Mouse (Mus musculus) adrenal gland, adult 18-20 months (tissue): ENCODE data around the gene Smurf1. TPM values are rescaled to one million over a fixed set of nuclear protein-coding genes. Genes with fewer than 3 reads are reported as not detected.

Experiments
- DNase-seq, 2 experiments: peaks; one replicate each; pipeline ENCODE4 v3.0.0; 2021 to 2022; ENCODE audit warnings: low spot score in 2 of 2
- long read RNA-seq, 2 experiments: library from polyadenylated mRNA; stranded (forward); transcript quantifications; one replicate each; pipeline ENCODE4 v2.0.0; 2021
- total RNA-seq, 2 experiments: library from RNA; stranded (reverse); gene quantifications; 1 replicate in 1 of 2; 2 replicates in 1 of 2; pipeline ENCODE4 v1.2.3; 2021

Gene Smurf1
- total RNA-seq: 10 to 100 TPM; 18.3 to 18.4 TPM
- long read RNA-seq, experiment 1, full-length matches to known transcripts: 14 of 23 reads
- long read RNA-seq, experiment 1, partial matches to known transcripts: 3 of 23 reads
- long read RNA-seq, experiment 1, other reads (novel, unspliced or antisense): 6 of 23 reads
- long read RNA-seq, experiment 2, full-length matches to known transcripts: 11 of 21 reads
- long read RNA-seq, experiment 2, partial matches to known transcripts: 4 of 21 reads
- long read RNA-seq, experiment 2, other reads (novel, unspliced or antisense): 6 of 21 reads

DNA sequence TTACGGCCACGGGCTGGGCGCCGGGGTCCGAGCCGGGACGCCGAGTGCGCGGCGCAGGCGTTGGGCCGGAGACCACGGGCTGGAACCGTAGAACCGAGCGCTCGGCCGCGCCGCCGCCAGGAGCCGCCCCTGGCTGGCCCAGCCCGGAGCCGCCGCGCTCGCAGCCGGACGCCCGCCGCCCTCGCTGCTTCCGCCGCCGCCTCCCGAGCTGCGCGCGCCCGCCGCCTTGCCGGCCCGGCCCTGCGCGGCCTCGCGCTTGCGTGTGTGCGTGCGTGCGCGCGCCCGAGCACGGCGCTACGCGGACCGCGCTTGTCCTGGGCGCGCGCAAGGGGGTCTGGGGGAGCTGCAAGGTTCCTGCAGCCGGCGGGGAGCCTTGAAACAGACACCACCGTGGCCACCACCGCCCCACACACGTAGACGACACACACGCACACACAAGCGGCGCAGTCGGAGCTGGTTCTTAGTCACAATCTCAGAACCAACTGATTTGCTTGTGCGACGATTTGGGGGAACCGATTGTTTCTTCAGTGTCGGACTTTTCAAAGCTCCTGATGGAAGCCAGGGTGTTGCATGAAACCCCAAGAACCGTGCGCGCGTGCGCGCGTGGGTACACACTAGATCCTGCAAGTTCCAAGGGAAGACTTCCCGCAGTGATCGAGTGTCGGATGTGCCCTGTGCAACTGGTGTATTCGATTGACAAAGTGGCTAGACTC lies at the start of gene Smurf1:
TSS of gene Smurf1 (minus strand) at position 209 of the 713 bp plus-strand sequence.
- peak; percentile 77 to 84 for DNase-seq

DNA sequence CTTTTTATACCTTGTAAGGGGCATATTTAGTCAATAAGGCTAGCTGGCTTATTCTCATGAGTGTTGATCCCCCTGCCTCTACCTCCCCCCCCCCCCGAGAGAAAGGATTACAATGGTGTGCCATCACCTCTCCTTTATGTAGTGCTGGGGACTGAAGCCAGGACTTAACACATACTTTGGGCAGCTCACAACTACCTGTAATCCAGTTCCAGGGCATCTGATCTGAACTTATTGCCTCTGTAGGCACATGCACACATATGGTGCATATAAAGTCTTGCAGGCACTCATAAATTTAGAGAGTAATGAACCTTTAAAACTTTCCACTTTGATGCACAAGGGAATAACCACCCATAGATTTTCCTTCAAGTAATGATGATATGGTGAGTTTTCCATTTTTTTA lies 48.6 kb upstream of the Smurf1 start:
- no peak for DNase-seq

GRCm38 (mm10) chr5:145008878-145009659 lies 43.4 kb upstream of the Smurf1 start:
- no peak for DNase-seq

- peak in 1 of 2 experiments; percentile 20 for DNase-seq
Measured at GRCm38 (mm10) chr5:145005596-145005995, 39.9 kb upstream of the Smurf1 start.

GRCm38 (mm10) chr5:145004495-145004894 lies 38.8 kb upstream of the Smurf1 start:
- DNase-seq: no peak

GRCm38 (mm10) chr5:145003362-145003761 lies 37.7 kb upstream of the Smurf1 start:
- DNase-seq: no peak

- no peak for DNase-seq
Measured at GRCm38 (mm10) chr5:144998491-144998890, 32.8 kb upstream of the Smurf1 start.

DNA sequence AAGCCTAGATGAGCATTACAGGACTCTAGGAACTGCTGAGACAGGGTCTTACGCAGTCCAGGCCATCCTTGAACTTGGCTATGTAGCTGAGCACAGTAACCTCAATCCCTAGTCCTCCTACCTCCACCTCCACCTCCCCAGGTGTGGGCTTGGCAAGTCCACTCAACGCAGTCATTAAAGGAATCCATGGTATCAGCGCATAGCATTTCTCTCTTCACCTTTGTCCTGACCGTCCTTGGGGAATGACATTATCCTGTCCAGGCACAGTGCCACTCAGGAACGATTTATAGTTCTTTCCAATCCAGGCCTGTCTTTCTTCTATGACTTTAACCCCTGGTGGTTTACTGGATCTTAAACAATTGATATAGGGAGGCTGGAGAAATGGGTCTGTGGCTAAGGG lies 24.8 kb upstream of the Smurf1 start:
- no peak for DNase-seq

GRCm38 (mm10) chr5:144990051-144990450 lies 24.4 kb upstream of the Smurf1 start:
- DNase-seq: no peak

- no peak for DNase-seq
Measured at GRCm38 (mm10) chr5:144989061-144989405, 23.4 kb upstream of the Smurf1 start.

GRCm38 (mm10) chr5:144988340-144989060 lies 22.9 kb upstream of the Smurf1 start:
- peak in 1 of 2 experiments; percentile 18 for DNase-seq

DNA sequence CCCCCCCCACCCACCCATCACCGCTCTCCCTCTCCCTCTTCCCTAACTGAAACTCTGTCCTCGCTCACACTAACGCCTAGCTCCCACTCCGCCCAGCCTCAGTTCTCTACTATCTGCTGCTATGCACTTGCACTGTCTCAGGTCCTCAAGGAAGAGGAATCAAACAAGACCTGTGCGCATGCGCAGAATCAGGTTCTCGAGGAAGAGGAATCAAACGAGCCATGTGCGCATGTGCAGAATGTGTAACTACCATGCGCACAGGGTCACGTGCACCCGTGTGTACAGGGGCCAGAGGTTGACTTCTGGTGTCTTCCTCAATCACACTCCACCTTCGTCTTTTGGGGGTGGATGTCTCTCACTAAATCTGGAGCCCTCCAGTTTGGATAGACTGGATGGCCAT lies 21.9 kb upstream of the Smurf1 start:
- no peak for DNase-seq

- no peak for DNase-seq
Measured at GRCm38 (mm10) chr5:144984839-144985238, 19.2 kb upstream of the Smurf1 start.

GRCm38 (mm10) chr5:144983227-144983626 lies 17.6 kb upstream of the Smurf1 start:
- DNase-seq: no peak

DNA sequence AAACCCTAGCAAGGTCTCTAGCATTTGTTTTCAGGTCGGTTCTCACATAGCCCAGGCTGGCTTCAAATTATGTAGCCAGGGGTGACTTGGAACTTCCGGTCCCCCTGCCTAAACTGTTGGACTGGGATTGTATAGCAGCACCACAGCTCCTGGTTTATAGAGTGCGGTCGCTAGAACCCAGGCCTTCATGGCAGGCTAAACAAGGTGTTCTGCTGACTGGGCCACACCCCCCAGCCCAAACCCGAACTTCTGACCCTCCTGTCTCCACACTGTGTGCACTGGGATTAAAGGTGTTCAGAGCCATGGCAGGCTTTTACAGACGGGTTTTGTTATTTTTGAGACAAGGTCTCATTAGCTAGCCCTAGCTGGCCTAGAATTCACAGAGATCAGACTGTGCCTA lies 13.5 kb upstream of the Smurf1 start:
- DNase-seq: no peak

- DNase-seq: peak; percentile 47 to 50
Measured at GRCm38 (mm10) chr5:144978533-144979107, 13.0 kb upstream of the Smurf1 start.

DNA sequence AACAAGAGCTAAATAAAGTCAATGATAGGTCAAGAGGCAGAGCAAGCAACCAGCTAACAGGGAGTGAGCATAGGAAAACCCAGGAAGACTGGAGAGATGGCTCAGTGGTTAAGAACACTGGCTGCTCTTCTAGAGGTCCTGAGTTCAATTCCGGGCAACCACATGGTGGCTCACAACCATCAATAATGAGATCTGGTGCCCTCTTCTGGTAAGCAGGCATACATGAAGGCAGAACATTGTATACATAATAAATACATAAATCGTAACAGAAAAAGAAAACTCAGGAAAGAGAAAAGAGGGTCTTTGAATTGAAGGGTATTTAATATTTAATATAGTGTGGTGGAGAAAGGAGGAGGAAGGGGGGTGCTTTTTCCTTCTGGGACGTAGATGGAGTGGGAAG lies 5.6 kb upstream of the Smurf1 start:
- DNase-seq: no peak

DNA sequence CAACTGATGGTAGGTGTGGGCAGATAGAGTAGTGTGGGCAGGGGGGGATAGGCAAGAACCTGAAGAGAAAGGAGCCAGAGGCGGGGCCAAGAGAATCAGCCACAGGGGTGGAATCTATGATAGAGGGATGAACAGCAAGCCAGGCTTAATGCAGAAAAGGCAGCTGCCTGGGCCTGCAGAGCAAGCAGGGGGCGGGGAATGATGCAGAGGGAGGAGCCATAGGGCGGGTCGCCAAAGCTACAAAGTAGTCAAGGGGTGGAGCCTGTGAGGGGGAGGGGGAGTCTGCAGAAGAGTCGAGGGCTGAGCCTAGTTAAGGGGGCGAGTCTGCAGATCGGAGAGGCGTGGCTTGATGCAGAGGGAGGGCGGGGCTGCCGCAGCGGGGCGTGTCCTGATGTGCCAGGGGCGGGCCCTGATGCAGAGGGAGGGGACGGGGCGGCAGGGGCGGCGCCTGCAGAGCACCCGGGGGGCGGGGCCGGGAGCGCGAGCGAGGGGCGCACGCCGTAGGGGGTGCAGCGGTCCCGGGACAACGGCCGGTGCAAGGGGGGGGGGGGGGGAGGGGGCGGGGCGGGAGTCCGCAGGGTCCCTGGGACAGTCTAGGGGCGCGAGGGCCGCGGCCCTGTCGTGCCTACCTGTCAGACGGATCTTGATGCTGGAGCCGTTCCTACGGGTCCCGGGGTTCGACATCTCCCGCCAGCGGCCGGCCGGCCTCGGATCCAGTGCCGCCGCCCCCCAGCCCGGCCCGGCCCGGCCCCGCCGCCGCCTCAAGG lies 592 bp downstream of the Smurf1 start:
- peak; percentile 77 to 83 for DNase-seq

GRCm38 (mm10) chr5:144964465-144964864 lies 1.2 kb downstream of the Smurf1 start:
- DNase-seq: no peak

GRCm38 (mm10) chr5:144963817-144964261 lies 1.8 kb downstream of the Smurf1 start:
- DNase-seq: peak; percentile 23 to 49
